In genomic region chr5:124552558-124553307, GRCm38 (mm10) we compare ENCODE assay signal across 8 mouse cellular contexts. TPM values are rescaled to one million over a fixed set of nuclear protein-coding genes. Genes with fewer than 3 reads are reported as not detected.
DNase-seq lines count a peak whose midpoint lies in the region; ATAC-seq and TF ChIP-seq lines count a peak whose summit lies in the region.

Ddx55 (plus strand) TSS chr5:124552864.

- peak; percentile 30; the same call in 1 of the 2 replicates for TF ChIP-seq CTCF in kidney, adult 2 months (conservative IDR thresholded peaks at IDR 0.05; ENCODE audit: insufficient read depth, insufficient read length, low read depth, low read length)
- TF ChIP-seq CTCF in midbrain, postnatal 0 days (IDR thresholded peaks at IDR 0.05): peak; percentile 53

- peak within 1 kb of the TSS; percentile 81 for H3K27ac ChIP-seq in embryonic facial prominence, embryonic 12.5 days
- H3K27ac ChIP-seq in kidney, adult 2 months (ENCODE audit: insufficient read depth, low read depth, low read length): peak within 1 kb of the TSS; percentile 66
- peak within 1 kb of the TSS; percentile 78 for H3K27ac ChIP-seq in limb, embryonic 14.5 days (replicated peaks; ENCODE audit: low read depth, low read length)
- H3K27ac ChIP-seq in midbrain, postnatal 0 days (ENCODE audit: low read depth, low read length): peak within 1 kb of the TSS; percentile 89

- TF ChIP-seq POLR2A in kidney, adult 2 months (IDR thresholded peaks at IDR 0.05; ENCODE audit: low read depth, low read length): peak; percentile 65
- TF ChIP-seq POLR2A in limb, embryonic 14.5 days (IDR thresholded peaks at IDR 0.05; ENCODE audit: borderline replicate concordance, extremely low read depth, insufficient read depth, insufficient read length): no peak

- H3K4me3 ChIP-seq in embryonic facial prominence, embryonic 12.5 days: peak within 1 kb of the TSS; percentile 80
- peak within 1 kb of the TSS; percentile 68 for H3K4me3 ChIP-seq in kidney, adult 2 months (ENCODE audit: insufficient read depth, low read depth, low read length)
- peak within 1 kb of the TSS; percentile 84 for H3K4me3 ChIP-seq in limb, embryonic 14.5 days (replicated peaks; ENCODE audit: low read length)
- peak within 1 kb of the TSS; percentile 93 for H3K4me3 ChIP-seq in midbrain, postnatal 0 days (ENCODE audit: low read depth, low read length)

- no peaks in the 10 kb centered on the region for H3K9me3 ChIP-seq in embryonic facial prominence, embryonic 12.5 days
- H3K9me3 ChIP-seq in limb, embryonic 14.5 days (ENCODE audit: control insufficient read depth, low read length): no peaks in the 10 kb centered on the region
- no peaks in the 10 kb centered on the region for H3K9me3 ChIP-seq in midbrain, postnatal 0 days (ENCODE audit: low read length)

- H3K27me3 ChIP-seq in embryonic facial prominence, embryonic 12.5 days: no peaks in the 10 kb centered on the region
- H3K27me3 ChIP-seq in kidney, adult 2 months (replicated peaks; ENCODE audit: control insufficient read depth, insufficient read depth, low read length): no peaks in the 10 kb centered on the region
- H3K27me3 ChIP-seq in limb, embryonic 14.5 days (ENCODE audit: control insufficient read depth, insufficient read depth, low read length): no peaks in the 10 kb centered on the region
- H3K27me3 ChIP-seq in midbrain, postnatal 0 days (ENCODE audit: insufficient read depth, low read length): no peaks in the 10 kb centered on the region

- H3K4me2 ChIP-seq in embryonic facial prominence, embryonic 12.5 days (replicated peaks): peak within 1 kb of the TSS; percentile 63
- H3K4me2 ChIP-seq in limb, embryonic 14.5 days (replicated peaks; ENCODE audit: low read depth, low read length, severe bottlenecking): peak within 1 kb of the TSS; percentile 68
- peak within 1 kb of the TSS; percentile 73 for H3K4me2 ChIP-seq in midbrain, postnatal 0 days (ENCODE audit: low read depth, low read length, poor library complexity, severe bottlenecking)

- under 1% methylated on average over 64 of the region's 66 CpGs for WGBS in embryonic facial prominence, embryonic 12.5 days
- under 1% methylated on average over 66 of the region's 66 CpGs for WGBS in kidney, adult 2 months
- WGBS in limb, embryonic 14.5 days: under 1% methylated on average over 63 of the region's 66 CpGs
- WGBS in midbrain, postnatal 0 days: under 1% methylated on average over 66 of the region's 66 CpGs

- H3K4me1 ChIP-seq in embryonic facial prominence, embryonic 12.5 days: peaks cover 13% of the 10 kb centered on the region
- peaks cover 3% of the 10 kb centered on the region; the same call in 1 of the 2 replicates for H3K4me1 ChIP-seq in kidney, adult 2 months (ENCODE audit: control insufficient read depth, insufficient read depth, low read length)
- H3K4me1 ChIP-seq in limb, embryonic 14.5 days (ENCODE audit: control insufficient read depth, insufficient read depth, low read length): no peaks in the 10 kb centered on the region; the same call in 1 of the 2 replicates
- H3K4me1 ChIP-seq in midbrain, postnatal 0 days (ENCODE audit: insufficient read depth, low read length): peaks cover 4% of the 10 kb centered on the region; the same call in 1 of the 2 replicates

- peak within 1 kb of the TSS; percentile 61 for H3K9ac ChIP-seq in embryonic facial prominence, embryonic 12.5 days
- peak within 1 kb of the TSS; percentile 70 for H3K9ac ChIP-seq in limb, embryonic 14.5 days (ENCODE audit: low read depth, low read length, severe bottlenecking)
- H3K9ac ChIP-seq in midbrain, postnatal 0 days (replicated peaks; ENCODE audit: low read length, poor library complexity, severe bottlenecking): peak within 1 kb of the TSS; percentile 86

- ATAC-seq in embryonic facial prominence, embryonic 12.5 days (ENCODE audit: insufficient number of reproducible peaks, insufficient read depth, low FRiP score, low TSS enrichment): peak; percentile 88
- peak; percentile 87 for ATAC-seq in limb, embryonic 14.5 days (ENCODE audit: low FRiP score, low read depth)
- ATAC-seq in midbrain, postnatal 0 days (ENCODE audit: low FRiP score): peak; percentile 82

- peak; percentile 96 for DNase-seq in 3134 (ENCODE audit: extremely low read depth, insufficient read length, low spot score)
- peak; percentile 84 for DNase-seq in adrenal gland, postnatal 25 days
- DNase-seq in heart, adult 18-20 months: peak; percentile 94 to 96
- DNase-seq in kidney, adult 2 months: peak; percentile 94
- DNase-seq in limb, embryonic 14.5 days (ENCODE audit: low spot score): peak; percentile 94
- peak; percentile 94 for DNase-seq in midbrain, postnatal 0 days (ENCODE audit: low spot score)
- DNase-seq in spleen, postnatal 14 days (ENCODE audit: low spot score in 2 of 2): peak; percentile 80 to 87

- peaks cover 46% of the 10 kb centered on the region for H3K36me3 ChIP-seq in embryonic facial prominence, embryonic 12.5 days
- peaks cover 3% of the 10 kb centered on the region for H3K36me3 ChIP-seq in kidney, adult 2 months (ENCODE audit: control insufficient read depth, insufficient read depth, low read length)
- H3K36me3 ChIP-seq in limb, embryonic 14.5 days (ENCODE audit: control insufficient read depth, insufficient read depth, low read length): peaks cover 44% of the 10 kb centered on the region
- H3K36me3 ChIP-seq in midbrain, postnatal 0 days (ENCODE audit: insufficient read depth, low read length): peaks cover 30% of the 10 kb centered on the region

RNA-seq across cellular contexts. Expression of gene Ddx55, which starts in this region (rescaled TPM):
- total RNA-seq in adrenal gland, postnatal 25 days (2021): 14.8 and 15.5 TPM in 2 replicates
- 17.4 and 18.3 TPM in 2 replicates for polyA plus RNA-seq in embryonic facial prominence, embryonic 12.5 days (2016; fragmentation: Nextera tagmentation; extraction: Ambion mirVana)
- 1 to 10 TPM; 4.8 to 5.2 TPM for total RNA-seq in heart, adult 18-20 months (2021)
- polyA plus RNA-seq in kidney, adult 2 months (2012; rRNA removed): 7.4 and 8.9 TPM in 2 replicates
- 20.8 and 22.0 TPM in 2 replicates for polyA plus RNA-seq in limb, embryonic 14.5 days (2012; rRNA removed)
- polyA plus RNA-seq in limb, embryonic 14.5 days (2014; fragmentation: Nextera tagmentation; extraction: Ambion mirVana): 11.9 and 12.5 TPM in 2 replicates
- 14.9 and 20.5 TPM in 2 replicates for total RNA-seq in midbrain, postnatal 0 days (2014; rRNA removed)
- polyA plus RNA-seq in midbrain, postnatal 0 days (2015; fragmentation: Nextera tagmentation; extraction: Ambion mirVana): 21.9 and 26.9 TPM in 2 replicates

Comparison
In these comparisons a context has a peak if more than half of its experiments do, and no peak if none do; other contexts are left out.
1. Peak in every context shown above with its lines: DNase-seq, ATAC-seq, H3K4me3 ChIP-seq and H3K27ac ChIP-seq.